Mouse (Mus musculus): Measurements from ENCODE around the gene Rhof. TPM values are rescaled to one million over a fixed set of nuclear protein-coding genes. Genes with fewer than 3 reads are reported as not detected.

Rhof gene
- polyA plus RNA-seq, 1 experiment from 2014 or later: 3.2 TPM

DNA sequence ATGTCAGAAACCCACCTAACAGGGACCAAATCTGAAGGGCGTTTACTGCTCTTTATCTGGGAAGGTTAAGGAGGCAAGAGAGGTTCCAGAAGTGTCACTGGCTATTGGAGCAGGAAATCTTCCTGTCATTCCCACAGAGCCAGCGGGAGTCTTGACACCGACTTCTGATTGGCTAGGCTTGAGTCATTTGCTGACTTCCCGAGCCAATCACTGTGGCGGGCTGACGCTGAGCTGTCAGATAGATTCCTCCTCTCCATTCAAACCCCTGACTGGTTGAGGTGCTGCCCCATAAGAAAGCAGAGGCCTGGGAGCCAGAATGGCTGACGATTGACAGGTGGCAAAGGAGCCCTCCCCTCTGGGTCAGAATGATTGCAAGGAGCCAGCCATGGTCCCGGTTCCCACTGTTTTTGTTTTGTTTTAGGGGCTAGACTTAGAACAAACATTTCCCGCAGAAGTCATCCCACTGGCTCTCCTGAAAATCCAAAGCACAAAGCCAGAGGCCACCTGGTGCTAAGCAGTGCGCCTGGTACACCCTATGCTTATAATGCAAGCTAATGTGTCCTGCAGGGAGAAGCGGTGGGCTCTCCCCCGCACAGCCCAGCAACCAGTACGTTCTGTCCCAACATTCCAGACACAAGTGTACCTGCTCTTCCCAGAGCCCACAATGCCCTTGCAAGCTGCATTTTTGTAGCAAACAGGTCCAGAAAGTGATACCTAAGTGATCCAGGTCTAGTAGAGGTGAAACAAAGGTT is 22.9 kb downstream of the Rhof start:
- no peaks in the 10 kb centered on the region for H3K36me3 ChIP-seq (ENCODE audit: insufficient read depth, low read length)
- peak overlapping the region; percentile 68 for H3K27ac ChIP-seq
- H3K9me3 ChIP-seq (replicated peaks; ENCODE audit: low read length): no peaks in the 10 kb centered on the region
- H3K4me1 ChIP-seq (replicated peaks; ENCODE audit: insufficient read depth, low read length): peaks cover 18% of the 10 kb centered on the region
- peak; percentile 54 for DNase-seq (ENCODE audit: low spot score)
- H3K4me2 ChIP-seq (ENCODE audit: low read length): peak overlapping the region; percentile 49
- H3K4me3 ChIP-seq (replicated peaks; ENCODE audit: low read depth, low read length): no peak overlapping the region
- no peaks in the 10 kb centered on the region for H3K27me3 ChIP-seq (ENCODE audit: insufficient read depth, low read length)
- peak; percentile 22; the same call in 1 of the 2 replicates for ATAC-seq (replicated peaks; ENCODE audit: low FRiP score, low read depth)
- TF ChIP-seq CTCF (IDR thresholded peaks at IDR 0.05; ENCODE audit: low read depth): no peak
- peak overlapping the region; percentile 27; the same call in 1 of the 2 replicates for H3K9ac ChIP-seq (ENCODE audit: low read depth, low read length)
- WGBS: 19% methylated on average over 13 of the region's 13 CpGs

GRCm38 (mm10) chr5:123104769-123105168 is 27.7 kb downstream of the Rhof start:
- no peaks in the 10 kb centered on the region for H3K27me3 ChIP-seq (ENCODE audit: insufficient read depth, low read length)
- no peak overlapping the region for H3K4me2 ChIP-seq (ENCODE audit: low read length)
- no peaks in the 10 kb centered on the region for H3K9me3 ChIP-seq (replicated peaks; ENCODE audit: low read length)
- H3K27ac ChIP-seq: no peak overlapping the region
- H3K4me1 ChIP-seq (replicated peaks; ENCODE audit: insufficient read depth, low read length): peaks cover 14% of the 10 kb centered on the region; the same call in 1 of the 2 replicates
- DNase-seq (ENCODE audit: low spot score) (no peak), ATAC-seq (replicated peaks; ENCODE audit: low FRiP score, low read depth) (no peak)
- H3K9ac ChIP-seq (ENCODE audit: low read depth, low read length): no peak overlapping the region
- WGBS: 84% methylated on average over 6 of the region's 6 CpGs
- no peak overlapping the region for H3K4me3 ChIP-seq (replicated peaks; ENCODE audit: low read depth, low read length)
- peaks cover under 1% of the 10 kb centered on the region; the same call in 1 of the 2 replicates for H3K36me3 ChIP-seq (ENCODE audit: insufficient read depth, low read length)
- no peak for TF ChIP-seq CTCF (IDR thresholded peaks at IDR 0.05; ENCODE audit: low read depth)

DNA sequence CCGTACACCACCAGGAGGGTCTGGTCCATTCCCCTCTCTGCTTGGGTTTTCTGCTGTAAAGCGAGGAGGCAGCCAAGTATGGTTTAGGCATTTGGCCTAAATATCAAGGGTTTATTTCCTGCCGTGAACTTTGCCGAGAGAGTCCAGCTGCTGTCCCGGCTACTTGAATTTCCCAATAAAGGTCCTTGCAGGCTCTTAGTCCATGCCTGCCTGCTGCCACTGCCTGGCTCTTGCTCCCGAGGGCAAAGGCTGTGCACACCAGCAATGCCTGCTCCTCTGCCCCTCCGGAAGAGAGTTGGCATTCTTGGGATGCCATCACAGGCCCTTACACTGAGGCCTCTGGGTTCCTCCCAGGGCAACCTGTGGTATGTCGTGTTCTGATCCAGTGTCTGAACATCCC is 28.9 kb downstream of the Rhof start:
- no peaks in the 10 kb centered on the region for H3K27me3 ChIP-seq (ENCODE audit: insufficient read depth, low read length)
- 22% methylated on average over 8 of the region's 8 CpGs for WGBS
- ATAC-seq (replicated peaks; ENCODE audit: low FRiP score, low read depth) (peak; percentile 76; the same call in 1 of the 2 replicates), DNase-seq (ENCODE audit: low spot score) (peak; percentile 82)
- no peak overlapping the region for H3K4me3 ChIP-seq (replicated peaks; ENCODE audit: low read depth, low read length)
- H3K9me3 ChIP-seq (replicated peaks; ENCODE audit: low read length): no peaks in the 10 kb centered on the region
- no peak for TF ChIP-seq CTCF (IDR thresholded peaks at IDR 0.05; ENCODE audit: low read depth)
- no peak overlapping the region for H3K4me2 ChIP-seq (ENCODE audit: low read length)
- no peak overlapping the region for H3K9ac ChIP-seq (ENCODE audit: low read depth, low read length)
- H3K27ac ChIP-seq: peak overlapping the region; percentile 62
- peaks cover 7% of the 10 kb centered on the region; the same call in 1 of the 2 replicates for H3K36me3 ChIP-seq (ENCODE audit: insufficient read depth, low read length)
- H3K4me1 ChIP-seq (replicated peaks; ENCODE audit: insufficient read depth, low read length): 0 out of 2 replicates have a peak, but pooled peaks cover 6% of the 10 kb centered on the region

DNA sequence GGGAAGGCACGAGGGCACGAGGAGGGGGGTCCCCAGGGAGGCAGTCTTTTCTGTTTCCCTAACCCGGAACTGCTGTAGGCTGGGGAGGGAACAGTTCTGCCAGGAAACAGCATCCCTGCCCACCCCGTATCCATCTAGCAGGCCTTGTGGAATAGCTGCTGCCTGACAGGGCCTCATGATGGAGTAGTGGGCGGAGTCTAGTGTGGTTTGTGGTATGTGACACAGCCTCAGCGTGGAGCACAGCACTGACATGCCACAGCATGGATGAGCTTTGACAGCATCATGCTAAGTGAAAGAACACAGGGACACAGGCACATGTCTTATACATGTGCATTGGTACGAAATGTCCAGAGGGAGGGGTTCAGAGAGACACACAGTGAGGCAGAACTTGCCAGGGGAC is 30.1 kb downstream of the Rhof start:
- no peak for ATAC-seq (replicated peaks; ENCODE audit: low FRiP score, low read depth)
- no peak overlapping the region for H3K4me2 ChIP-seq (ENCODE audit: low read length)
- H3K4me1 ChIP-seq (replicated peaks; ENCODE audit: insufficient read depth, low read length): 0 out of 2 replicates have a peak, but pooled peaks cover 6% of the 10 kb centered on the region
- 0 out of 2 replicates have a peak overlapping the region, but pooled peaks have one; percentile 2 for H3K9ac ChIP-seq (ENCODE audit: low read depth, low read length)
- H3K36me3 ChIP-seq (ENCODE audit: insufficient read depth, low read length): peaks cover 7% of the 10 kb centered on the region; the same call in 1 of the 2 replicates
- 46% methylated on average over 7 of the region's 7 CpGs for WGBS
- H3K9me3 ChIP-seq (replicated peaks; ENCODE audit: low read length): no peaks in the 10 kb centered on the region
- H3K27ac ChIP-seq: no peak overlapping the region
- peak; percentile 58 for DNase-seq (ENCODE audit: low spot score)
- H3K27me3 ChIP-seq (ENCODE audit: insufficient read depth, low read length): no peaks in the 10 kb centered on the region
- no peak for TF ChIP-seq CTCF (IDR thresholded peaks at IDR 0.05; ENCODE audit: low read depth)
- H3K4me3 ChIP-seq (replicated peaks; ENCODE audit: low read depth, low read length): no peak overlapping the region

DNA sequence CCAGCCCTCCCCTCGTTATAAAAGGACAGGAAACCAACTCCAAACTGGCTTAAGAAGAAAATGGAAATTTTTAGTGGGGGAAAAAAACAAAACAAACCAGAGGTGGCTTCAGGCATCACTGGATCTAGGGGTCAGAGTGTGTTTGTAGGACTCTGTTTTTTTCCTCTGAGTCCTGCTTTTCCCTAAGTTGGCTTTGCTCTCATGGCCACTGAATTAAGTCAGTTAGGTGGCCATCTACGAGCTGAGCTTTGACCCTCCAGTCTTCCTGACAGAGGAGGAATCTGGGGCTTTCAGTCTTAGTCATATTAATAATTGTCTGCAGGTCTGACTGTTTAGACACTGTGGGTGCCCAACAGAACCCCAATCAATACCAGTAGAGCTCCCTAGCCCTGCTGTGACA is 34.0 kb downstream of the Rhof start:
- Histone ChIP-seq H3K9me3 (replicated peaks; ENCODE audit: low read length) (no peaks in the 10 kb centered on the region), H3K4me3 (replicated peaks; ENCODE audit: low read depth, low read length) (no peak overlapping the region), H3K9ac (ENCODE audit: low read depth, low read length) (no peak overlapping the region), H3K4me2 (ENCODE audit: low read length) (no peak overlapping the region), H3K27me3 (ENCODE audit: insufficient read depth, low read length) (no peaks in the 10 kb centered on the region), H3K4me1 (replicated peaks; ENCODE audit: insufficient read depth, low read length) (0 out of 2 replicates have a peak, but pooled peaks cover 6% of the 10 kb centered on the region), H3K27ac (no peak overlapping the region), H3K36me3 (ENCODE audit: insufficient read depth, low read length) (peaks cover 7% of the 10 kb centered on the region; the same call in 1 of the 2 replicates)
- DNase-seq (ENCODE audit: low spot score): no peak
- 69% methylated on average over 2 of the region's 2 CpGs for WGBS
- no peak for TF ChIP-seq CTCF (IDR thresholded peaks at IDR 0.05; ENCODE audit: low read depth)
- ATAC-seq (replicated peaks; ENCODE audit: low FRiP score, low read depth): no peak

GRCm38 (mm10) chr5:123096299-123096698 is 36.2 kb downstream of the Rhof start:
- Histone ChIP-seq H3K27ac (no peak overlapping the region), H3K4me2 (ENCODE audit: low read length) (no peak overlapping the region), H3K4me1 (replicated peaks; ENCODE audit: insufficient read depth, low read length) (no peaks in the 10 kb centered on the region), H3K4me3 (replicated peaks; ENCODE audit: low read depth, low read length) (no peak overlapping the region), H3K27me3 (ENCODE audit: insufficient read depth, low read length) (no peaks in the 10 kb centered on the region), H3K9me3 (replicated peaks; ENCODE audit: low read length) (no peaks in the 10 kb centered on the region), H3K36me3 (ENCODE audit: insufficient read depth, low read length) (peaks cover 7% of the 10 kb centered on the region; the same call in 1 of the 2 replicates), H3K9ac (ENCODE audit: low read depth, low read length) (no peak overlapping the region)
- WGBS: 95% methylated on average over 7 of the region's 8 CpGs
- no peak for ATAC-seq (replicated peaks; ENCODE audit: low FRiP score, low read depth)
- TF ChIP-seq CTCF (IDR thresholded peaks at IDR 0.05; ENCODE audit: low read depth): no peak
- DNase-seq (ENCODE audit: low spot score): no peak
